Mouse (Mus musculus) embryonic facial prominence, embryonic 12.5 days (tissue): ENCODE measurements around the gene Gfi1b. TPM values are rescaled to one million over a fixed set of nuclear protein-coding genes. Genes with fewer than 3 reads are reported as not detected.

Experiments
- ATAC-seq: fragments of 200-750 bp; cut with Nextera tagmentation; 2 replicates; pipeline ENCODE4 v1.8.0; 2017; ENCODE audit not compliant: insufficient number of reproducible peaks, insufficient read depth, low FRiP score, low TSS enrichment
- H3K27ac ChIP-seq: fragments of 300-500 bp; sonication (generic); 2 replicates; pipeline ENCODE4 v1.5.1; 2016; ENCODE audit warnings: mild to moderate bottlenecking
- H3K27me3 ChIP-seq: fragments of 300-500 bp; sonication (generic); 2 replicates; pipeline ENCODE4 v1.6.1; 2016; ENCODE audit warnings: mild to moderate bottlenecking, moderate library complexity
- H3K36me3 ChIP-seq: fragments of 300-500 bp; sonication (generic); 2 replicates; pipeline ENCODE4 v1.6.1; 2016; ENCODE audit warnings: mild to moderate bottlenecking
- H3K4me1 ChIP-seq: fragments of 300-500 bp; sonication (generic); 2 replicates; pipeline ENCODE4 v1.6.1; 2016
- H3K4me2 ChIP-seq: fragments of 300-500 bp; sonication (generic); replicated peaks from 2 replicates; pipeline ENCODE4 v1.6.1; 2016; ENCODE audit warnings: mild to moderate bottlenecking, moderate library complexity
- H3K4me3 ChIP-seq: fragments of 300-500 bp; sonication (generic); 2 replicates; pipeline ENCODE4 v1.5.1; 2016; ENCODE audit warnings: mild to moderate bottlenecking
- H3K9ac ChIP-seq: fragments of 300-500 bp; sonication (generic); 2 replicates; pipeline ENCODE4 v1.6.1; 2016; ENCODE audit warnings: mild to moderate bottlenecking, moderate library complexity
- H3K9me3 ChIP-seq: fragments of 300-500 bp; sonication (generic); 2 replicates; pipeline ENCODE4 v1.6.1; 2016; ENCODE audit warnings: mild to moderate bottlenecking, moderate library complexity
- WGBS: fragments of 180-500 bp; shearing (Covaris S2); methylation state at CpG from one replicate; pipeline ENCODE4 v1.1.7; 2016; 5-methylcytosine and 5-hydroxymethylcytosine counted together
- polyA plus RNA-seq: library from polyadenylated mRNA; unstranded; fragments of >200 nt; fragmentation: Nextera tagmentation; extraction: Ambion mirVana; gene quantifications from 2 replicates; pipeline ENCODE4 v1.2.1, GENCODE M21; 2016

The Gfi1b gene
- polyA plus RNA-seq, 1 experiment from 2014 or later = 1.0 TPM

DNA sequence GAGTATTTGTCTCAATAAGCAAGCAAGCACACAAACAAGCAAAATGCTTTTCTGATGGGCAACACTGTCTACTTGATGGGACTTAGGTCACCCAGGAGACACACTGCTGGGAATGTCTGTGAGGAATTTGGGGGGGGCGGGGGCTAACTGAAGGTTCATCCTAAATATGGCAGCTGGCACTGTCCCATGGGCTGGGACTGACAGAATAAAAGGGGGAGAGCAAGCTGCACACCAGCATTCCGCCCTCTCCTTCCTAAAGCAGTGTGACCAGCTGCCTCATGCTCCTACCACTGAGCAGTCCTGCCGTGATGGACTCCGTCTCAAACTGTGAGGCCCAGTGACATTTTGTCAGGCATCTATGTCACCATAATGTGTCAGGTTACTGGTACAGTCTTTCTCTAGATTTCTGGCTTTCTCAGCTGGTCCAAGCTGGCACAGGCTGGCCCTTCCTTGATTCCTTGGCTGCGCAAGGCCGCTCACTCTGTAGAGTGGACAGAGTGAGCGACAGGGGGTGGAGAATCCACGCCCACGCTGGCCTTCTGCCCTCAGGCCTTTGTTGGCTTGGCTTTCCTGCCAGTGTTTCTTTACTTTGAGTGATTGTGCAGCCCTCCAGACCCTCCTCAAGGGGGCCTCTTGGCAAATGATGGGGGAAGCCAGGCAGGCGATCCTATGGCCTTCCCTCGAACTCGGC, 10.9 kb downstream of the Gfi1b start:
- WGBS = 71% methylated on average over 12 of the region's 12 CpGs
- Histone ChIP-seq H3K27me3 (no peaks in the 10 kb centered on the region), H3K4me2 (no peak overlapping the region), H3K36me3 (no peaks in the 10 kb centered on the region), H3K27ac (no peak overlapping the region), H3K4me3 (no peak overlapping the region), H3K4me1 (peaks cover 2% of the 10 kb centered on the region; the same call in 1 of the 2 replicates), H3K9me3 (no peaks in the 10 kb centered on the region), H3K9ac (no peak overlapping the region)
- ATAC-seq = peak; percentile 19; the same call in 1 of the 2 replicates

DNA sequence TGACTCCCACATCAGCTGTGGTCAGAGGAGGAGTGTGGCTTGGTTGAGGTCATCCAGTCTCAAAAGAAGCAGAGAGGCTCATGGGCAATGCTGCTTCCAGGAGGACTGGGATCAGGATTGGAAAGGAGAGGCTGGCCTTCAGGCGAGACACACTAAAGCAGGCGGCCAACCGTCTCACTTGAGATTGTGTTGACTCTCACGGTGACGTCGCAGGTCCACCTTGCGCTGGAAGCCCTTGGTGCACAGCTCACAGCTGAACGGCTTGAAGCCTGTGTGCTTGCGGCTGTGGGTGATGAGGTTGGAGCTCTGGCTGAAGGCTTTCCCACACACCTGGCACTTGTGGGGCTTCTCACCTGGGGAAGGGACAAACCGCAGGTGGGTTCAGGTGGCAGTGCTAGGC, 11.9 kb downstream of the Gfi1b start:
- Histone ChIP-seq H3K9ac (no peak overlapping the region), H3K27me3 (no peaks in the 10 kb centered on the region), H3K4me3 (no peak overlapping the region), H3K4me1 (peaks cover 2% of the 10 kb centered on the region; the same call in 1 of the 2 replicates), H3K9me3 (no peaks in the 10 kb centered on the region), H3K27ac (no peak overlapping the region), H3K4me2 (no peak overlapping the region), H3K36me3 (no peaks in the 10 kb centered on the region)
- WGBS = 91% methylated on average over 10 of the region's 10 CpGs
- no peak for ATAC-seq

- Histone ChIP-seq H3K9me3 (no peaks in the 10 kb centered on the region), H3K27me3 (no peaks in the 10 kb centered on the region), H3K9ac (no peak overlapping the region), H3K4me1 (peaks cover 2% of the 10 kb centered on the region; the same call in 1 of the 2 replicates), H3K4me3 (no peak overlapping the region), H3K4me2 (no peak overlapping the region), H3K27ac (no peak overlapping the region), H3K36me3 (no peaks in the 10 kb centered on the region)
- 44% methylated on average over 10 of the region's 10 CpGs for WGBS
- ATAC-seq = no peak; the same call in 1 of the 2 replicates
Measured at GRCm38 (mm10) chr2:28607341-28608165, 14.2 kb downstream of the Gfi1b start.

GRCm38 (mm10) chr2:28606601-28607340, 15.0 kb downstream of the Gfi1b start:
- Histone ChIP-seq H3K9ac (no peak overlapping the region), H3K4me3 (no peak overlapping the region), H3K27me3 (no peaks in the 10 kb centered on the region), H3K4me2 (no peak overlapping the region), H3K4me1 (peaks cover 2% of the 10 kb centered on the region; the same call in 1 of the 2 replicates), H3K36me3 (no peaks in the 10 kb centered on the region), H3K9me3 (no peaks in the 10 kb centered on the region), H3K27ac (no peak overlapping the region)
- ATAC-seq = no peak
- WGBS = 66% methylated on average over 8 of the region's 8 CpGs

- H3K9me3 ChIP-seq = no peaks in the 10 kb centered on the region
- no peak overlapping the region for H3K27ac ChIP-seq
- ATAC-seq = no peak
- 69% methylated on average over 14 of the region's 14 CpGs for WGBS
- no peak overlapping the region for H3K9ac ChIP-seq
- no peak overlapping the region for H3K4me2 ChIP-seq
- no peaks in the 10 kb centered on the region for H3K27me3 ChIP-seq
- H3K4me3 ChIP-seq = no peak overlapping the region
- no peaks in the 10 kb centered on the region for H3K36me3 ChIP-seq
- H3K4me1 ChIP-seq = peaks cover 1% of the 10 kb centered on the region; the same call in 1 of the 2 replicates
Measured at GRCm38 (mm10) chr2:28605789-28606541, 15.8 kb downstream of the Gfi1b start.

DNA sequence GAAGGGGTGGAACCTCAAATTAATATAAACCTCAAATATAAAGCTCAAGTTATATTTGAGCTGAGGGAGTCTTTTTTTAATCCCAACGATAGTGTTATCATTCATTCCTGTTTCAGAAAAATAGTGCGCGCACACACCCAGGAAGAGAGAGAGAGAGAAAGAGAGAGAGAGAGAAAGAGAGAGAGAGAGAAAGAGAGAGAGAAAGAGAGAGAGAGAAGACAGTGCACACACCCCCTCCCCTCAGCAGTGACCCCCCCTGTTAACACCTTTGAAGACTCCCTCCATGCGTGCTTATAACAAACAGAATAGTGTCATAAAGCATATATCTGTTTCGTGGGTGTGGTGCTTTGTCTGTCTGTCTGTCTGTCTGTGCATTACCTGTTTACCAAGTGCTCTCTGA, 18.2 kb downstream of the Gfi1b start:
- ATAC-seq = no peak
- Histone ChIP-seq H3K4me1 (peaks cover under 1% of the 10 kb centered on the region; the same call in 1 of the 2 replicates), H3K9me3 (no peaks in the 10 kb centered on the region), H3K4me2 (no peak overlapping the region), H3K27me3 (no peaks in the 10 kb centered on the region), H3K9ac (no peak overlapping the region), H3K27ac (no peak overlapping the region), H3K36me3 (no peaks in the 10 kb centered on the region), H3K4me3 (no peak overlapping the region)
- WGBS = 83% methylated on average over 5 of the region's 5 CpGs

DNA sequence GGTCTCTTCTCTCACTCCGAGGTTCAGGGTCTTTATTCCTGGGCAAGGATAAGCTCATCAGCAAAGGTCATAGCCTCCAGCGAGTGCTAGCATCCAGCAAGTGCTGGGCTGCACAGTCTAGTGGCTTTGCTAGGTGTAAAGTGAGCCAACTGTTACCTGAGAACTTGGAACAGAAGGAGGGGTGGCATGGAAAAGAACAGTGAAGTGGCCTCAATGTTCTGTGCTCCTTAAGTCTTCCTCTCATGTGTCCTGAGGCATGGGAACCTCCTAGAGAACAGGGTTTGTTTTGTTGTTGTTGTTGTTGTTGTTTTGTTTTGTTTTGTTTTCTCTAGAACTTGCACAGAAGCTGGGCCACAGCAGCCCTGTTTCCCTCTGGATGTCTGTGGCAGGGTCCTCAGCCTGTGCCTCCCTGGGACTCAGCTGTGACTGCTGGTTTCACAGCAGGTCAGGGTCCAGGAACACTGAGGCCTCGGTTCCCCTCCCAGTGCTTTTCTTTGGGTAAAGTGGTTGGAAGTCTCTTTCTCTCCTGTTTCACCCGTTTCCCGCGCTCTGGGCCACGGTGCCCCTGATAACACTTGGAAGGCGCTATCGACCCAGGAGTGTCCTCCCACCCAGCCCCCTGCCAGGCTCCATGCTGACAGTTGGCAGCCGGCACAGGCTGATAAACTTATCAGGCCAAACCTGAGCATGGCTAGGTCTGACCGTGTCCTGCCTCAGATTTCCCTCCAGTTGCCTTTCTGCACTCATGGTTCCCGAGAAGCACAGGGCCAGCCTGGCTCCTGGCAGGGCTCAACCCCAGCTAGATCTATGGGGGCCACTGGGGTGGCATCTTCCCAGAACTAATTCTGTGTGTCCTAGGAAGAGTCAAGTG, 19.8 kb downstream of the Gfi1b start:
- no peak overlapping the region for H3K9ac ChIP-seq
- ATAC-seq = no peak
- H3K4me3 ChIP-seq = no peak overlapping the region
- no peaks in the 10 kb centered on the region for H3K9me3 ChIP-seq
- no peaks in the 10 kb centered on the region for H3K36me3 ChIP-seq
- no peak overlapping the region for H3K27ac ChIP-seq
- 61% methylated on average over 12 of the region's 12 CpGs for WGBS
- peaks cover 4% of the 10 kb centered on the region; the same call in 1 of the 2 replicates for H3K4me1 ChIP-seq
- H3K27me3 ChIP-seq = no peaks in the 10 kb centered on the region
- no peak overlapping the region for H3K4me2 ChIP-seq

DNA sequence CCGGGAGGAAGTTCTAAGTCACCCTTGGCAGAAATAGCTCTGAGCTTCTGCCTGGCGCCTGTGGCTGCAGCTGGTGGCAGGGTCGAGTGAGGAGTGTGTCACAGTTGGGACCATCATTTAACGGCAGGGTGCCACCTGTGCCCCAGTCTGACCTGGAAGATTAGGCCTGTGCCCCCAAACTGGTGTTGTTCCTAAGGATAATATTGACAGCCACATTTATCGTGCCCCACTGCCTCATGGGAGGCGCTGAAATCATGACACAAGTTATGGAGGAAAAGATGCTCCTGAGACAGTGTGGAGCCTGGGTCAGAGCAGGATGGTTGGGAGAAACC, 22.2 kb downstream of the Gfi1b start:
- Histone ChIP-seq H3K27ac (no peak overlapping the region), H3K4me2 (no peak overlapping the region), H3K36me3 (no peaks in the 10 kb centered on the region), H3K4me1 (peaks cover 4% of the 10 kb centered on the region; the same call in 1 of the 2 replicates), H3K4me3 (no peak overlapping the region), H3K9ac (no peak overlapping the region), H3K27me3 (no peaks in the 10 kb centered on the region), H3K9me3 (no peaks in the 10 kb centered on the region)
- 80% methylated on average over 6 of the region's 6 CpGs for WGBS
- no peak for ATAC-seq

DNA sequence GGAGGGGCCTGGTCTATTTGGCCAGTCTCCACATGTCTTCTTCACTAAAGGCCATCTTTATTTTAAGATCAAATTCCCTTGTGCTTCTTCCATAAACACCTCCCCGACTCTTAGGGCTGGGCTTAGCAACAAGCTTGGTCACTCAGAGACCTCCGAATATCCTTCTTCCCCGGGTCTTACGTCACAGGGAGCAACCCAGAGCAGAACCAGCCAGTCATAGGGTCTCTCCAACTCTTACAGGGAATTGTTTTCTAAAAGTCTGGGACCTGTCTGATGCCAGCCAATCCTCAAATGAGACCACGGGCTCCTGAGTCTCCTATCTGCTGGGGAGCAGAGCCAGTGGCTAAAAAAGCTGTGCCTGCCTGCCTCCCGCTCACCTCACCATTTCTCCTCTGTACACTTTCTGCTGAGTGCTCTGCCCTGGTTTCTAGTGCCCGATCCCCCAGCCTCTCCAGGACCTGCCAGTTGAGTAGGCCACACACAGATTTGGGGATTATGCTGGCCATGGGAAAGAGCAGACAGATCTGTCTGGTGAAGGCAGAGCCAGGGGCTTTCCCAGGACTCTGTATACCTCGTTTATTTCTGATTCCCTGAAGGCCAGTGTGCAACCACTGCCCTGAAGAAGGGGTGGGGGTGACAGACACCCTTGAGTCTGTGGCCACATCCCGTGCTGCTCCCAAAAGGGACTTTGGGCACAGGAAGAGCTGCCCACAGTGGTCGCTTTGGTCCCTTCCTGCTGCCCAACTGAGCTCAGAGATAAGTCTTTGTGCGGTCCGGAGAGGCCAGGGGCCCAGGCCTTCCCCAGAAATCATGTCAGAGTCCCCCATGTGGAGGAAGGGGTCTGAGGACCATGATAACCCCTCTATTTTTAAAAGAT, 22.9 kb downstream of the Gfi1b start:
- Histone ChIP-seq H3K36me3 (no peaks in the 10 kb centered on the region), H3K9me3 (no peaks in the 10 kb centered on the region), H3K9ac (no peak overlapping the region), H3K27me3 (no peaks in the 10 kb centered on the region), H3K4me3 (no peak overlapping the region), H3K27ac (no peak overlapping the region), H3K4me2 (no peak overlapping the region), H3K4me1 (peaks cover 4% of the 10 kb centered on the region; the same call in 1 of the 2 replicates)
- ATAC-seq = no peak
- 58% methylated on average over 12 of the region's 12 CpGs for WGBS
